Mouse (Mus musculus) CH12F3 (cell line): ENCODE measurements around the gene Wnt6.

ENCODE experiments used
- in situ Hi-C: fragments of 300-500 bp; cut with MboI; formaldehyde crosslinking; loops from 2 replicates; pipeline ENCODE4 v1.14.3; 2020; ENCODE audit warnings: low sequenced_read_pairs

Wnt6 gene

GRCm38 (mm10) chr1:74774062-74774461 lies 2.4 kb downstream of the Wnt6 start:
- in situ Hi-C loops = no loop called here

GRCm38 (mm10) chr1:74775816-74776215 lies 4.1 kb downstream of the Wnt6 start:
- in situ Hi-C loops = no loop called here

- in situ Hi-C loops = no loop called here
Measured at GRCm38 (mm10) chr1:74778934-74779486, 7.3 kb downstream of the Wnt6 start.

GRCm38 (mm10) chr1:74782045-74782444 lies 10.4 kb downstream of the Wnt6 start:
- in situ Hi-C loops = no loop called here

- in situ Hi-C loops = no loop called here
Measured at GRCm38 (mm10) chr1:74783554-74783953, 11.9 kb downstream of the Wnt6 start.

GRCm38 (mm10) chr1:74784041-74784759 lies 12.5 kb downstream of the Wnt6 start:
- in situ Hi-C loops = no loop called here

DNA sequence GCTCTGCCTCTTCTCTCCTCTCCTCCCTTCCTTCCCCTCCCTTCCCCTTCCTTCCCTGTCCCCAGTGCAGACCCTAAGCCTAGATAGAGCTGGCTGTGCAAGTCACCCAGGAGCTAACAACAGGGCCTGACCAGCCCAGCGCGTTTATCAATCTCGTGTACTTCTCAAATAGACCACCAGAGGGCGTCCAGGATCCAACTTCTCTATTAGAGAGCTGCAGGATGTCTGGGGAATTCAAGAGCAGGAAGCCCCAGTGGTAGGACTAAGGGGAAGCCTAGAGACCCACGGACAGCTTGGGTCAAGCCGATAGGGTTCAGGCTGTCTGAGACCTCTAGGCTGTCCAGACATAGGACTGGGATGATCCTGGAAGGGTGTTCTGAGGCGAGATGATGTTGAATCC lies 16.2 kb downstream of the Wnt6 start:
- in situ Hi-C loops = no loop called here

DNA sequence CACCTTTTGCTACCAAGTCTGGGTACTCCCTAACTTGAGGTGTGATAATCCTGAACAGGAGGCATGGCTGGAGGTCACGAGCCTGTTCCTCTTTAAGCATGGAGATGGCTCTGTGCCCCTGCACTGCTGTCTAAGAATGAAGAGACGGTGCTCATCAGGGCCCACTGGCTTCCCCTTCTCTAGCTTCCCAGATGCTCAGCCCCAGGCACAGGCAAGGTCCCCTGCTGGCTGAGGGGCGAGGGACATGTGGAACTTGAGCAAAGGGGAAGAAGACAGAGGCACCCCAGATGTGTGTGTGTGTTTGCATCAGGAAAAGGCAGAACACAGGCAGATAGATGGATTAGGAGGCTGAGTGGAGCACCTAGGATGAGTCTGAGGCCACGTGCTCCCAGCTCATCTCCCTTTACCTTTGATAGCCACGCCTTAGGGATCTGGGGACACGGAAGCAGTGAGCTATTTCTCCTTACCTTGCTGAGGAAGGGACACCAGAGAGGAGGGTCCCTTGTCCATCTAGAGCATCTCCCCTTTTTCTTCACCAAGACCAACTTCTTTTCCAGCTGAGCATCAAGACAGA lies 17.0 kb downstream of the Wnt6 start:
- in situ Hi-C loops = no loop called here

- in situ Hi-C loops = no loop called here
Measured at GRCm38 (mm10) chr1:74790095-74790494, 18.4 kb downstream of the Wnt6 start.

DNA sequence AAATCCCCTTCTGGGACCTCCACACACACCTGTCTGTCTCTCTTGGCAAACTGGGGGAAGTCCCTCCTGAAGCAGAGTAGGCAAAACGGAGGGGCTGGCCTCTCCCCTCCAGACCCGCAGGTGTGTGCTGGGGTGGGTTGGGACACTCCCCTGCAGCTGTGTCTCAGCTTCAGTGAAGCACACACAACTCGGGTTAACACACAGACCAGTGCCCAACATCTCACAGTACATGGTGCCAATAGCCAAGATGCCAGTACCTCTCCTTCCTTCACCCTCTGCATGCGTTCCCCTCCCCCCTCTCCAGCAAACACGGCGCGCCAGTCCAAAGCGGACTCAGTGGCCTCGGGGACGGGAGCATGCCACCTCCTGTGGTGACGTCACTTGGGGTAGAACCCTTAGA lies 19.6 kb downstream of the Wnt6 start, which contains the start of gene Wnt10a:
Wnt10a (plus strand) TSS at position 268 of the 400 bp plus-strand sequence.
- in situ Hi-C loops = no loop called here

- in situ Hi-C loops = no loop called here
Measured at GRCm38 (mm10) chr1:74792831-74793660, 21.4 kb downstream of the Wnt6 start.

DNA sequence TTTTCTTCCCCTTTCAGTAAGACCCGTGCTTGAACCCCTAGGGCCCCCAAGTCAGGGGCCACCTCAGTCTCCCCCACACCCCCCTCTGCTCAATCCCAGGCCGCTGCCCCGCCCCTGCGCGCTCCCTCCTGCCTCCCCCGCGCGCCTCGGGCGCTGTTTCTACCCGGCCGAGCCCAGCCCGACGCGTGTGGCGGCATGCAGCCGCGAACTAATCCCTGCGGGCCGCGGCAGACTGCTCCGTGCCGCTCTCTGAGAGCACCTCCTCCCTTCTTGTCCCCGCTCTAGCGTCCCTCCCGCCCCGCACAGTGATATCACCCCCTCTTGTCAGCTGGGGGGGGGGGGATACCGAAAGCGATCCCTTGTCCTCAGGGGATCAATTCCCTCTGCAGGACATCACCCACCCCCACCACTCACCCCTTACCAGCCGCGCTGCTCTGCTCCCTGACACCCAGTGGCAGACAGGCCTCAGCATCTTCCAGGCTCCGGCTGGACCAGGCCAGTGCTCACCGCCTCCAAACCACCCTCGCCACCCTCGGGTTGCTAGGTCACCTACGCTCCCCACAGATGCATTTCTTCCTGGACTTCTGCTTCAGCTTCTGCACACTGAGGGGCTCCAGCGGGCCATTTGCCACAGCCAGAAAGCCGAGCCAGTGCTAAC lies 22.9 kb downstream of the Wnt6 start:
- in situ Hi-C loops = no loop called here

DNA sequence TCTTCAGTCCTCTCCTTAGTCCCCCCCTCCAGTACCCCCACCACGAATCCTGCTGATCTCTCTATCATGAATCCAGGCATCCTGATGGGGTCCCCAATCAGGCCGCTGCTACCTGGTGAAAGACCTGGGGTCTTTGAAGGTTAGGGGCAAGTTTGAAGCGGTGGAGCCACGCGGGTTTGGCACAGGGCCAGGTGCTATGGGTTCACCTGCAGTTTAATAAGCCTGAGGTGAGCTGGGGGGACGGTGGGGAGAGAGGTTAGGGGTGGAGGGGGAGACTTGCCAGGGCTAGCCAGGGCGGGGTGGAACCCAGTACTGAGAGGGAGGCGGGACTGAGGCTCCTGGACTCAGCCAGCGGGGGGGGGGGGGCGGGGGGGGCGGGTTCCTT lies 23.4 kb downstream of the Wnt6 start:
- in situ Hi-C loops = no loop called here

- in situ Hi-C loops = no loop called here
Measured at GRCm38 (mm10) chr1:74797459-74797858, 25.8 kb downstream of the Wnt6 start.

GRCm38 (mm10) chr1:74800424-74800888 lies 28.8 kb downstream of the Wnt6 start:
- in situ Hi-C loops = no loop called here

DNA sequence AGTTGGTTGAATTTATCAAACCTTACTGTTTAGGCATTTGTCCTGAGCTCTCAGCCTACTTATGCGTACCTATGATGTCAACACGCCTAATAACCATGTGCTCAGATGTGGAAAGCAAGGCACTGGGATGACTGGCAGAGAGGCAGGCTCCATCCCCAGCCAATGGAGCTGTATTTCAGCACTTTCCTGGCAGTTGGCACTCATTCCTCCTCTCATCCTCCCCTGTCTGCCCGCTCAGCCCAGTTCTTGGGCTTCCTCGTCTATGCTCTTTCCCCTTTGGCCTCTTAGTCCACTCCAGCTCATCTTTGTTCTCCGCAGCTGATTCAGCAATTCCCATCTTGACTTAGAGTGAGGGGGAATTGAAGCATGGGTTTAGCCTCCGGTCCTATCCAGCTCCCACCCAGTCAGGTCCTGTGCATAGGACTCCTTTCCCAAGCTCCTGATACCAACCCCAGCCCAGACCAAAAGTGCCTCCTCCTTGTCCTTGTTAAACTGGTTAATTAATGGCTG lies 30.0 kb downstream of the Wnt6 start:
- in situ Hi-C loops = no loop called here

- in situ Hi-C loops = no loop called here
Measured at GRCm38 (mm10) chr1:74802795-74803656, 31.3 kb downstream of the Wnt6 start.

GRCm38 (mm10) chr1:74804211-74804870 lies 32.6 kb downstream of the Wnt6 start:
- in situ Hi-C loops = no loop called here

DNA sequence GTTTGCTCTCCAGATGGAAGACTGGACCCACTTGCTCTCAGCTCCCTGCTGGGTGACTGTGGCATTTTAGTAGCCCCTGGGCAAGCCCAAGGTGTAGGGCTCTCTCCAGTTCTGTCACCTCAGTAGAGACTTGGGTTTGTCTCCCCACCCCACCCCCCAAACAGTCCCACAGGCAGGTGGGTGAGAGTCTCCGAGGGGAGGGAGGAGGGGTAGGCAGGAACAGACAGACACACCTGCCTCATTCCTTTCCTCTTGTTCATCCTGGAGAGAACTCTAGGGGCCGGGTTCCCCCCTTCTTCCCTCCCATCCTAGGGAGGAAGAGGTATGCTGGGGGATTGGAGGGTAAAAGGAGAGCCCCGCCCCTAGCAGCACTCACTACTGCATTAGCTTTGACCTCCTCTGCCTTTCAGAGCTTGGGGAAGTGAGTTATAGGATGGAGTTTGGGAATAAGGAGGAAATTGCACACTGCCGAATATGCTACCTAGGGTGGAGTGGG lies 33.7 kb downstream of the Wnt6 start:
- in situ Hi-C loops = no loop called here
